Mouse (Mus musculus) kidney, embryonic 16.5 days (tissue): ENCODE measurements around the gene Idua. TPM values are rescaled to one million over a fixed set of nuclear protein-coding genes. Genes with fewer than 3 reads are reported as not detected.

Experiments used
- ATAC-seq: fragments of 200-750 bp; cut with Nextera tagmentation; 2 replicates; pipeline ENCODE4 v1.8.0; 2017; ENCODE audit warnings: moderate TSS enrichment; ENCODE audit not compliant: low FRiP score, low TSS enrichment
- H3K27ac ChIP-seq: fragments of 300-500 bp; sonication (generic); 2 replicates; pipeline ENCODE4 v1.5.1; 2014; ENCODE audit warnings: low read length
- H3K27me3 ChIP-seq: fragments of 300-500 bp; sonication (generic); 2 replicates; pipeline ENCODE4 v1.6.1; 2014; ENCODE audit warnings: low read length, control low read depth, mixed read lengths; ENCODE audit not compliant: insufficient read depth
- H3K36me3 ChIP-seq: fragments of 300-500 bp; sonication (generic); 2 replicates; pipeline ENCODE4 v1.6.1; 2014; ENCODE audit warnings: low read length, control low read depth, mixed read lengths; ENCODE audit not compliant: insufficient read depth
- H3K4me1 ChIP-seq: fragments of 300-500 bp; sonication (generic); 2 replicates; pipeline ENCODE4 v1.6.1; 2014; ENCODE audit warnings: low read length, control low read depth, mixed read lengths; ENCODE audit not compliant: insufficient read depth
- H3K4me2 ChIP-seq: fragments of 300-500 bp; sonication (generic); replicated peaks from 2 replicates; pipeline ENCODE4 v1.6.1; 2014; ENCODE audit warnings: low read depth, low read length
- H3K4me3 ChIP-seq: fragments of 300-500 bp; sonication (generic); 2 replicates; pipeline ENCODE4 v1.5.1; 2014; ENCODE audit warnings: mild to moderate bottlenecking, low read length
- H3K9ac ChIP-seq: fragments of 300-500 bp; sonication (generic); replicated peaks from 2 replicates; pipeline ENCODE4 v1.6.1; 2014; ENCODE audit warnings: low read length
- H3K9me3 ChIP-seq: fragments of 300-500 bp; sonication (generic); 2 replicates; pipeline ENCODE4 v1.6.1; 2016; ENCODE audit warnings: low read length, control low read depth
- WGBS: fragments of 180-500 bp; shearing (Covaris S2); extraction: QIAGEN DNeasy Blood & Tissue Kit; methylation state at CpG from one replicate; pipeline ENCODE4 v1.1.7; 2014; 5-methylcytosine and 5-hydroxymethylcytosine counted together
- polyA plus RNA-seq: library from polyadenylated mRNA; unstranded; fragments of >200 nt; fragmentation: Nextera tagmentation; extraction: Ambion mirVana; gene quantifications from 2 replicates; pipeline ENCODE4 v1.2.1, GENCODE M21; 2015

Gene Idua
- polyA plus RNA-seq, 1 experiment from 2014 or later = 12.0 TPM

GRCm38 (mm10) chr5:108711968-108712367 is 51.8 kb downstream of the Idua start:
- Histone ChIP-seq H3K36me3 (0 out of 2 replicates have a peak, but pooled peaks cover 4% of the 10 kb centered on the region), H3K27ac (no peak overlapping the region), H3K4me2 (no peak overlapping the region), H3K4me3 (no peak overlapping the region), H3K27me3 (no peaks in the 10 kb centered on the region), H3K9me3 (no peaks in the 10 kb centered on the region), H3K9ac (no peak overlapping the region), H3K4me1 (no peaks in the 10 kb centered on the region)
- ATAC-seq = no peak
- 83% methylated on average over 6 of the region's 6 CpGs for WGBS

- Histone ChIP-seq H3K27me3 (no peaks in the 10 kb centered on the region), H3K9ac (no peak overlapping the region), H3K9me3 (no peaks in the 10 kb centered on the region), H3K27ac (no peak overlapping the region), H3K36me3 (0 out of 2 replicates have a peak, but pooled peaks cover 3% of the 10 kb centered on the region), H3K4me3 (no peak overlapping the region), H3K4me2 (no peak overlapping the region), H3K4me1 (no peaks in the 10 kb centered on the region)
- ATAC-seq = no peak
- 83% methylated on average over 2 of the region's 2 CpGs for WGBS
These were observed 53.0 kb downstream of the Idua start for GRCm38 (mm10) chr5:108713096-108713495.

DNA sequence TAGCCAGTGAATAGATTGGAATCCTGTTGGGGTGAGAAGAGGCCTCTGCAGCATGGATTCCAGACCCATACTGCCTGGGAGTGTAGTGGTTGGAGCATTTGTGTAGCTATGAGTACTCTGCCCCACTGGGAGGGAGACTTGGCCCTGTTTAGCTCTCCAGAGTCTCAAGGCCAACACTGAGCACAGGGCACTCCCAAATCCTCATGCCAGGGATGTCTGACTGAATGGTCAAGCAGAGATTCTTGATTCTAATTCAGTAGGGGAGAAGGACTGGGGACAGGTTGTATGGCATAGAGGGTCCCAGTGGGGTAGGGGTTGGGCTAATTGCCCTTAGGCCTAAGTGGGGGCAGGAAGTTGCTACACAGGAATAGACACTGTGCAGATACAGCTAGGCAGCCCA is 53.6 kb downstream of the Idua start:
- Histone ChIP-seq H3K9ac (no peak overlapping the region), H3K9me3 (no peaks in the 10 kb centered on the region), H3K4me2 (no peak overlapping the region), H3K27ac (no peak overlapping the region), H3K36me3 (no peaks in the 10 kb centered on the region), H3K27me3 (no peaks in the 10 kb centered on the region), H3K4me3 (no peak overlapping the region), H3K4me1 (no peaks in the 10 kb centered on the region)
- no peak for ATAC-seq

GRCm38 (mm10) chr5:108714149-108714548 is 54.0 kb downstream of the Idua start:
- no peak for ATAC-seq
- H3K9me3 ChIP-seq = no peaks in the 10 kb centered on the region
- H3K4me3 ChIP-seq = no peak overlapping the region
- H3K4me1 ChIP-seq = no peaks in the 10 kb centered on the region
- no peaks in the 10 kb centered on the region for H3K27me3 ChIP-seq
- 52% methylated on average over 6 of the region's 6 CpGs for WGBS
- H3K36me3 ChIP-seq = no peaks in the 10 kb centered on the region
- H3K4me2 ChIP-seq = no peak overlapping the region
- no peak overlapping the region for H3K27ac ChIP-seq
- no peak overlapping the region for H3K9ac ChIP-seq

DNA sequence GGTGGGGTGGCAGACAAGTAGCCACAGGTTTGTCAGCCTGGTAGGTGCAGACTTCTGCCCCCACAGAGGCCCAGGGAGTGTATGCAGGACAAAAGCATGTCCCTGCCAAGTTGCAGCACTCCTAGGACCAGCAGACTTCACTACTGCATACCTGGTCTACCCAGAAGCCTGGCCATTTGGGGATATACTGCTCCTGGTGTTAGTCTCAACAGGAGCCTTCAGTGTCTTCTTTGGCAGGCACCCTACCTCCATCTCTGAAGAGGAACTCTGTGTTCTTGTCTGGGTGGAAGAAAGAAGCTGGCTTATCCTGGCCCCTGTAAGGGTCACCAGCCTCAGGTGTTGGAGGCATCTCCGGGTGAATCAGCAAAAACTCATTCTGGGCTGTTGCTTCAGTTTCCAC is 55.8 kb downstream of the Idua start:
- no peaks in the 10 kb centered on the region for H3K9me3 ChIP-seq
- 73% methylated on average over 1 of the region's 1 CpGs for WGBS
- H3K4me3 ChIP-seq = no peak overlapping the region
- no peaks in the 10 kb centered on the region for H3K4me1 ChIP-seq
- H3K36me3 ChIP-seq = no peaks in the 10 kb centered on the region
- no peak overlapping the region for H3K27ac ChIP-seq
- H3K9ac ChIP-seq = no peak overlapping the region
- no peaks in the 10 kb centered on the region for H3K27me3 ChIP-seq
- no peak overlapping the region for H3K4me2 ChIP-seq
- ATAC-seq = no peak

DNA sequence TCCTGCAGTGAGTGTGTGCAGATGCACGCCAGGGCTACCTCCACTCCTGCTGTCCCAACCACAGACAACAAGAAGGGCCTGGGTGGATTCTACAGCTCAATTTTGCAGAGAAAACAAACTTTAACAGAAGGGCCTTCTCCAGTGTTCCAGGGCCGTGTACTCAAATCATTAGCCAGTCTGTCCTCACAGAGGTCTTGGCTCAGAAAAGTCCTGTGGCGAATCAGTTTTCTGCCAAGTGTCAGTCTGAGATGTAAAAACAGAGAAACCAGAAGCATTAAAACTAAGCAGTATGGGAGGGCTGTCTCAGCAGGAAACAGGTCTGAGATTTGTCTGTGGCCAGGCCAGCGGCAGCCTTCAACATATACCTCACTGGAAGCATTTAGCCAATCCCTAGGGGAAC is 57.9 kb downstream of the Idua start:
- WGBS = 39% methylated on average over 4 of the region's 4 CpGs
- no peaks in the 10 kb centered on the region for H3K9me3 ChIP-seq
- H3K4me1 ChIP-seq = no peaks in the 10 kb centered on the region
- no peaks in the 10 kb centered on the region for H3K36me3 ChIP-seq
- no peak overlapping the region for H3K27ac ChIP-seq
- H3K9ac ChIP-seq = no peak overlapping the region
- peak; percentile 44; the same call in 1 of the 2 replicates for ATAC-seq
- H3K4me2 ChIP-seq = no peak overlapping the region
- no peaks in the 10 kb centered on the region for H3K27me3 ChIP-seq
- no peak overlapping the region for H3K4me3 ChIP-seq

GRCm38 (mm10) chr5:108719761-108720160 is 59.6 kb downstream of the Idua start:
- no peak overlapping the region for H3K4me2 ChIP-seq
- no peaks in the 10 kb centered on the region for H3K27me3 ChIP-seq
- 72% methylated on average over 7 of the region's 7 CpGs for WGBS
- no peak overlapping the region for H3K27ac ChIP-seq
- no peaks in the 10 kb centered on the region for H3K4me1 ChIP-seq
- no peaks in the 10 kb centered on the region for H3K36me3 ChIP-seq
- no peak for ATAC-seq
- H3K9ac ChIP-seq = no peak overlapping the region
- no peaks in the 10 kb centered on the region for H3K9me3 ChIP-seq
- H3K4me3 ChIP-seq = no peak overlapping the region

DNA sequence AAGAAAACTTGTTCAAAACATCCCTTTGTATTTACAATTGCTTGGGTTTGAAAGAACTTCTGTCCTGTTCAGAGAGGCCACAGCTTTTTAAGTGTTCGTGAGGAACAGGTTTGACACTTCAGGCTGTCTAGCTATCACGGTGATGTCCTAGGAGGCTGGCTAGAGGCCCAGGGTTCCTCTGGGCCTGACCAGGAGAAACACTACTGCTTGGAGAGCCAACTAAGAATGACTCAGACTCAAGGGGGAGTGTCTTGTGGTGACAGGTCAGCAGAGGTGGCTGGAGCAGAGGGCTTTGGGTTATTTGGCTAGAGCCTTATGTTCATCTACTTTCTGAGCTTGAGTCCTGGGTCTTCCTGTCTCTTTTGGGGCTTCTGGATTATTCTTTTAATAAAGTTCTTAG is 63.9 kb downstream of the Idua start:
- H3K4me1 ChIP-seq = no peaks in the 10 kb centered on the region
- no peak overlapping the region for H3K4me2 ChIP-seq
- H3K36me3 ChIP-seq = no peaks in the 10 kb centered on the region
- H3K4me3 ChIP-seq = no peak overlapping the region
- no peak overlapping the region for H3K27ac ChIP-seq
- no peak overlapping the region for H3K9ac ChIP-seq
- H3K9me3 ChIP-seq = no peaks in the 10 kb centered on the region
- no peaks in the 10 kb centered on the region for H3K27me3 ChIP-seq
- WGBS = 55% methylated on average over 2 of the region's 2 CpGs
- ATAC-seq = no peak

DNA sequence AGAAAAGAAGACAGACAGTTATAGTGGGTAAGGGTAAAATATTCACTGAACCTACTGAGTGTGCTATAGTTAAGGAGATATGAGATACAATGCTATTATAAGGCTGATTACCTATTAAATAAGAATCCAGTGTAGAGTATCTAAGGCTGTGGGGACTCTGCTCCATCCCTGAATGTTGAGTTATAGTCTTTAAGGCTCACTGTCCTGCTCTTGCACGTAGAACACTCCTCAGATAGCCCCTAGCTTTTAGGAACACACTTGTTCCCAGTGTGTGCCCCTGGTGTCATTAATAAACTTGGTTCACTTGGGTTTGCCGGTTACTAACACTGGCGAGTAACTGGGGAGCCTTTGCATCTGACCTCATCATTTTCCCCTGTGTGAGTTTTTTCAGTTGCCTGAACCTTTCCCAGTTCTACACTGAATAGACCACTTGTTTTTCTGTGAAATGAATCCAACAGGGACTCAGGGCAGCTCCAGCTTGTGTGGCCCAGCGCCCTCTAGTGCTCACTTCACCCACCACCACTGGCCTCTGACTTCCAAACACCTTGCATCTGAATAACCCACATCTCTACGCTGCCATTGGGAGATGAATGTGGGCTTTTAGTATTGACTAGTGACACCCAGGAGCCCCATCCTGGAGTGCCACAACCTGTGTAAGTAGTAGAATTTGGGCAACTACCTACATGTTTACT is 66.6 kb downstream of the Idua start:
- no peaks in the 10 kb centered on the region for H3K27me3 ChIP-seq
- H3K36me3 ChIP-seq = no peaks in the 10 kb centered on the region
- H3K9me3 ChIP-seq = no peaks in the 10 kb centered on the region
- no peaks in the 10 kb centered on the region for H3K4me1 ChIP-seq
- no peak overlapping the region for H3K4me3 ChIP-seq
- no peak overlapping the region for H3K27ac ChIP-seq
- H3K4me2 ChIP-seq = no peak overlapping the region
- WGBS = 18% methylated on average over 5 of the region's 5 CpGs
- no peak overlapping the region for H3K9ac ChIP-seq
- ATAC-seq = peak; percentile 91; the same call in 1 of the 2 replicates

DNA sequence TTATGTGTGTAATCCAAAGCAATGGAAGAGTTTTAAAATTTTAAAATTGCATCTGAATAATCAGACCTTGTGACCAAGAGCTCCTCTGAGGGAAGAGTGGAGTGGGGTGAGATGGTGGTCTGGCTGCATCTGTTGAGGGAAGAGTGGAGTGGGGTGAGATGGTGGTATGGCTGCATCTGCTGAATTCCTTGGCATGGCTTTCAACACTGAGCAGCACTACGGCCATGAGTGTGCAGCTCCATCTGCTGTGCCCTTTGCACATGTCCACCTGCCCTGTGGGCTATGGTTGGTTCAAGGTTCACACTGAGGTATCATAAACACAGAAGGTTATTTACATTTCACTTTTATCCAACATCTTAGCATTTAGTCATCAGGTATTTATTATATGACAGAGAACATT is 67.3 kb downstream of the Idua start:
- Histone ChIP-seq H3K4me2 (no peak overlapping the region), H3K27me3 (no peaks in the 10 kb centered on the region), H3K27ac (no peak overlapping the region), H3K9ac (no peak overlapping the region), H3K9me3 (no peaks in the 10 kb centered on the region), H3K36me3 (no peaks in the 10 kb centered on the region), H3K4me1 (no peaks in the 10 kb centered on the region), H3K4me3 (no peak overlapping the region)
- WGBS = 72% methylated on average over 1 of the region's 1 CpGs
- ATAC-seq = no peak
